Mouse (Mus musculus) CD8-positive naive resting alpha-beta T cell, adult 2 months (primary cell): Measurements from ENCODE around the gene Mgll.

Experiments
- DNase-seq, 2 experiments: peaks; one replicate each; pipeline ENCODE4 v3.0.0; 2022; ENCODE audit warnings: low read depth in 2 of 2, low spot score in 2 of 2

Mgll gene

GRCm38 (mm10) chr6:88717143-88718032 lies 6.8 kb upstream of the Mgll start:
- no peak for DNase-seq

GRCm38 (mm10) chr6:88718033-88718725 lies 6.0 kb upstream of the Mgll start:
- no peak for DNase-seq

DNA sequence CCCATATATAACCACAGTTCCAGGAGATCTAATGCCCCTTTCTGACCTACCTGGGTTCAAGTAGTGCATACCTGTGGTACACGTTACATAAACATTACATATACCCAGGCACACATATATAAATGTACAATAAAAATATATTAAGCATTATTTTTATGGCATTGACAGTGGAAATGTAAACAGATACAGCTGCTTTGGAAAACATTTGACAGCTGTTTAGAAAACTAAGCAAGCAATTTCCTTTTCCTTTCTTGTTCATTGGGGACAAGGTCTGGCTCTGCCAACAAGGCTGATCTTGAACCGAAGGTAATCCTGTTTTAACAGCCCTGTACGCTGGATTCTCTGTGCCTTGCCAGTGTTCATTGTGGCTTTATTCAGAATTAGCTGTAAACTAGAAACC lies 3.2 kb upstream of the Mgll start:
- no peak for DNase-seq

DNA sequence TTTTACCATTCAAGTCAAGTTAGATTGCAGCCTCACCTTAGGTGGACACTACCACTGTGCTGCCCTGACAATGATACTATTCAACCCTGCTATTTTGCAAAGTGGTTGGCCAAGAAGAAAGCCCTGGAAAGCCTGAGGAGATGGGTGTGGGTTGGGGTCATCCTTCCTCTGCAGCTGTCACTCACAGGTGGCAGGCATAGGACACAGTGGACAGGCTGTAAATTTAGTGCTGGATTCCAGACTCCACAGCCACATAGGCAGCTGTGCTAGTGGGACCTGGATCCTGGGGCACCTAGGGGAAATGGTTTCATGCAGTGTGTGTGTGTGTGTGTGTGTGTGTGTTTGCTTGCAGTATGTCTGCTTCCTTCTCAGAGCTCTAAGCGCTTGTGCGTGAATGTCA lies 1.3 kb upstream of the Mgll start:
- no peak for DNase-seq

DNA sequence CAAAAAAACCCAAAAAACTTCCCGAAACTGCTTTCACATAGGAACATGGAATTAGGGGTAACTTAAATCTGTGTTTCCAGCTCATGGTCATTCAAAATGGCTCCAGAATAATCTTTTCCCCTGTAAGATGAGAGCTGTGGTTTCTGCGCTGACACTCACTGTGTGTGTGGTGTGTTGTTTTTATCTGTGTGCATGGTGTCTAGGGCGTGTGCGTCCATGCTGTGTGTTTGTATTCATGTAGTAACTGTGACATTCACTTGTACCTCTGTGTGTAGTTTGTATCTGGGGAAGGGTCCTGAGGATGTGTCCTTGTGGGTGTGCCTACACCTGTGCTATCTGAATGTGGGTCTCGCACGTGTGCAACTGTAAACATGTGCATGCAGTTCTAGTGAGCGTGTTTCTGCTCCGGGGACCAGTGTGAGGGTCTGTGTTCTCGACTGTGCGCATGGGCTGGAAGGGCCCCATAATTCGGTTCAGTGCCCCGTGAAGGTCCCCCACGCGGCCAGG lies 353 bp upstream of the Mgll start:
- DNase-seq, result no peak

- DNase-seq, result no peak
Measured at GRCm38 (mm10) chr6:88725590-88725989, 1.4 kb downstream of the Mgll start.

DNA sequence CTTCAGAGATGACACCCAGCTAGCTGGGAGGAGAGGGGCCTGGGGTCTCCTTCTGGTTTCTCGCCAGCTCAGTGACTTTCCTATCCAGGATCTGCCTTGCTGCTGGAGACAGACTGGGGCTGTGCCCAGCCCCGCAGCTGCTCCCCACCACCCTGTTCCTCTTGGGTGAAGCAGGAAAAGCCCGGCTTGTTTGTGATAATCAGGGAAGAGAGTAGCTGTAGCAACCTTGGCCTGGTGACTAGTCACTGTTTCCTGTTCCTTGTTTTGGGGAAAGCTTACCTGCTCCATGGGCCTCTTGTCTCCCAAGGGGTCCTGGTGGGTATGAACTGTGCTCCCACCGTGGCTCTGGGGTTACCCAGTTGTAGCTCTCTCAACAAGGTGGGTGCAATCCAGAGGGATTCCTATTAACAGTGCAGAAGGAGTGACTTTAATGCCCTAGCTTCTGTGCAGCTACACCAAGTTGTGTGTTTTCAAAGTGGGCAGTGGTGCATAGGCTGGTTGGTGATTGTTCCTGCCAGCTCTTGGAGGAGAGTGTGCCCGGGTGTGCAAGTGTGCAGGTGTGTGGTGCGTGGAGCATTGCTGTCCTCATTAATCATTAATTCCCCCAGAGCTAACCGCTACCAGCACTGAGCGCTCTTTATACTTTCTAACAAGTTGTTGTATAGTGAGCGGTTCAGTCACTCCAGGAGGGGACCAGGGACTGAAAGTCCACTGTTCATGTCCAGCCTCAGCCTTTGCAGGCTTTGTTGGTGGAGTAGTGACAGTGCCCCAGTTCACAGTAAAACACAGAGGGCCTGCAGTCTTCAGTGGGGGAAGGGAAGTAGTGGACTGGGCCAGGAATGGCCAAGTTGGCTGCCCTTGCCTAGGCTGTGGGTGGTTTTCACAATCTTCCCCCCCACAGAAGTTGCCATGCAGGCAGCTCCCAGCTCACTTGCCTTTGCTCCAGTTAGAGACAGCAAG lies 2.3 kb downstream of the Mgll start:
- no peak for DNase-seq

DNA sequence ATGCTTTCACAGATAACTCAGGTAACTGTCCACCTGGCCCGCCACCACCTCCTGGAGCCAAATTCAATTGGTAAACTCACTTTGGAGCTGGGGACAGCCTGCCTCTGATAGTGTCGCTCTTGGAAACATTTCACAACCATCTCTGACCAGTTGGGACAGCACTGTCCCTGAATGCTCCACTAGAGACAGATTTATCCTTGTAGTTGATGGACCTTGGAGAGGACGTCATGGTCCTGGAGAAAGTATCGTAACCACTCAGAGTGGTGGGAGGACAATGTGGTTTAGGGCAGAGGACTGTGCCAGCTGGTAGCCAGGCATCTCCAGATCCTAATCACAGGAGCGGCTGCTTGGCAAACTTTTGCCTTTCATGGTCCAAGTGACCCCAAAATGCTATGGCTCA lies 3.3 kb downstream of the Mgll start:
- DNase-seq, result no peak

GRCm38 (mm10) chr6:88728054-88728453 lies 3.8 kb downstream of the Mgll start:
- DNase-seq, result no peak

DNA sequence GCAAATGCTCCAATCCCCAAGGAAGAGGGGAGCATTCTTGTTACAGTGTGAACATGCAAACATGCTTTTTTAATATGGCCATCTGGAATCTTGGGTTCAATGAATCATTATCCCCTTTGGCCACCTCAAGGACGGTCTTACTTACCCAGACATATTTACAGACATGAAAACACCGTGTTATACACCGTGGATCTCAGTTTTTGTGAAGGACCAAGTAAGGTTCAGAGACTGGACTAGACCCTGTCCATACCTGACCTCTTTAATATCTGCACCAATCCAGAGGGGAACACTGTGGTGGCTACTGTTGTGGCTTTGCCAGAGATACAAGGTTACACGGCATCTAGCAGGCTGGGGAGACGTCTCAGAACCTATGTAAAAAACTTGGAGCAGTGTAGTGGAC lies 4.3 kb downstream of the Mgll start:
- no peak for DNase-seq

DNA sequence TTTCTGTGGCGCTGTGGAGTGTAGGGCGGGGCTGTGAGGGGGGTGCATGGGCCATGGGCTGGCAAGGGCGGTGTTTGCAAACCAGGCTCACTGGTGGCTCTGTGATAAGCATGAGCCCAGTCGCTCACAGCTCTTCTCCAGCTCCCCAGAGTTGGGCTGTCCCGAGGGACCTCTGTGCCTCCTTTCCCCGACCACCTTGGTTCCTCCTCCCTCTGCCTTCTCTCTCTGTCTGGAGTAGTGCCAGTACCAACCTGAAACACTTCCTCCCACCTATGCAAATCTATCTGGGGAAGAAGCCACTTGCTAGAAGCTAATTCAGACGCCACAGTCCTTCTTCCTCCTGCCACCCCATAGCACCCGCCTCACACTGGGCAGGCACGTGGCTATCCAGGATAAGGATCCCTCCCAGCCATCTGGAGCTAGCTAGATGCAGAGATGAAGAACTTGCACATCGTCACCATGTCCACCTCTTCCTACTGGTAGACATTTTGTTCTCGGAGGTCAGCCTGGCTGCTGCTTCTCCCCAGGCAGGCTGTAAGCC lies 7.1 kb downstream of the Mgll start:
- DNase-seq, result no peak

DNA sequence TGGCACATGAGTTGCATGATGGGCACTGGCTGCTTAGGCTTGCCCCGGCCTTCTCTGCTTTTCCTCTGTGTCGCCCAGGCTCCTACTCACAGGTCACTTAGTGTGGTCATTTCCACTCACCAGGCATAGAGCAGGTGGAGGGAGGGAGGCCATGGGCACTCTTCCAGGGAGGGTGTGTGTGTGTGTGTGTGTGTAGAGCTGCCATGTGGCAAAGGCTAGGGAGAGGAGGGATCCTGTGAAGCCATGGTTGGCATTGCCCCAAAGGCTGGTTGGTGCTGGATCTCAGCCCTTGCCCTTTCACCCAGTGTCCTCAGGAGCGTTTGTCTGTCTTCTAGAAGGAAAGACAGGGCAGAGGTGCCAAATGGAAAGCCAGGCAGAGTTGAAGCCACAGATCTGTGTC lies 7.8 kb downstream of the Mgll start:
- DNase-seq, result no peak

GRCm38 (mm10) chr6:88732643-88733613 lies 8.7 kb downstream of the Mgll start:
- DNase-seq, result no peak

DNA sequence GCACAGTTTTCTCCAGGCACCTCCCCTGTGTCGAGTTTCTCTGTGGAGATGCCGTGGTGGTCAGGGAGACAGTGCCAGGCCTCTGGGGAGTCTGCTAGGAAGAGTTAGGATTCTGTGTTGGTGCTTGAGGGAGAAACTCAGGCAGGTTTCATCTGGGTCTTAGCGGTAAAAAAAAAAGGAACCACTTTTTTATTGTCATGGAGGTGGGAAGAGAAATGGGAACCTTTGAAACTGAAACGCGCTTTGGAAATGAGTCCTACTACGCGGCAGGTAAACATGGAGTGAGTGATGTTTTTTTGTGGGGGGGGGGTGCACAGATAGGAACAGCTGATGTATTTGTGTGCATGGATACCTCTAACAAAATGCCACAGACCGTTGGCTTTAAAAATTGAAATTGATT lies 12.1 kb downstream of the Mgll start:
- no peak for DNase-seq

GRCm38 (mm10) chr6:88736741-88737508 lies 12.7 kb downstream of the Mgll start:
- DNase-seq, result no peak

DNA sequence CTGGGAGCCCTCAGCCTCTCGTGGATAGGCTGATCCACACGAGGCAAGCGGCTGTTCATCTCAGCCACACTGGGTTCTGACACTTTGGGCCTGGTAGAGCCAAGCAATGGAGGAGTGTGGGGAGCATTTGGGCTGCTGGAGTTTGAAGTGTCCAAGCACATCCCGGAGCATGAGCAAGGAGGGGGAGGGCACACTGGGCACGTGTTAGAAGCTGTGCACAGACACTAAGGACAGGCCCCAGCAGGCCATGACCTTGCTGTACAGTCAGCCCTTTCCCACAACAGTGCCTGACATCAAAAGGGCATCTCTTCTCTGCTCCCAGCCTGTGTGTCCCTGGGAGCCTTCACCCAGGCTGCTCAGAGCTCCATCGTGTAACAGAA lies 13.3 kb downstream of the Mgll start:
- no peak for DNase-seq

- no peak for DNase-seq
Measured at GRCm38 (mm10) chr6:88741041-88741440, 16.8 kb downstream of the Mgll start.

- DNase-seq, result no peak
Measured at GRCm38 (mm10) chr6:88741791-88742190, 17.6 kb downstream of the Mgll start.
